Mouse (Mus musculus) heart, embryonic 16.5 days (tissue): ENCODE results near the gene Zc3h15. TPM values are rescaled to one million over a fixed set of nuclear protein-coding genes. Genes with fewer than 3 reads are reported as not detected.

Experiments
- polyA plus RNA-seq: library from polyadenylated mRNA; unstranded; fragments of >200 nt; fragmentation: Nextera tagmentation; extraction: Ambion mirVana; gene quantifications from 2 replicates; pipeline ENCODE4 v1.2.1, GENCODE M21; 2015

Zc3h15 gene
- polyA plus RNA-seq, 1 experiment from 2014 or later = 91.3 TPM

Other genes with a start within 250 kb of the Zc3h15 start
- 34.8 and 43.4 TPM in 2 replicates for gene Itgav, start 80.0 kb downstream of the Zc3h15 start, polyA plus RNA-seq
- gene Fam171b, start 168.2 kb downstream of the Zc3h15 start, polyA plus RNA-seq = 1.7 and 1.8 TPM in 2 replicates